Mouse (Mus musculus): ENCODE results near the gene Bcar3. TPM values are rescaled to one million over a fixed set of nuclear protein-coding genes. Genes with fewer than 3 reads are reported as not detected.

Bcar3 gene
- total RNA-seq, 2 experiments from 2014 or later: 8.0 to 9.0 TPM

- no peak for DNase-seq
- intact Hi-C loops (cut with DNase I): no loop called here
Measured at GRCm38 (mm10) chr3:122492872-122493615, 199.1 kb downstream of the Bcar3 start.

DNA sequence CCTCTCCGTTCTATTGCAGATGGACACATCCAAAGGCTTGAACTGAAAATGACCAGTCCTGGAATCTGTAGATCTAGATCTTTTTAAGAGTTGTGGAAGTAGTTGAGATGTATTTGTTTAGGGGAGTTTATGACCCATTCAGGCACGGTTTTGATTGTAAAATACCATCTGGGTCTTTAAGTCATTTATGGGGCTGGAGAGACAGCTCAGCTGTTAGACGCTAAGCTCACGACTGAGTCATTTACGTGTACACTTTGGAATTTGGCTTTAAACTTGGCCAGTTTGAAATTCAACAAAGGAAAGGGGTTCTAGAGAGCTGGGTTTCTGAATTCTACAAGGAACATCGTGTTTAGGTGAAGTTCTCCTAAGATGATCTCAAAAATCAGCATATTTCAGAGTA lies 200.8 kb downstream of the Bcar3 start:
- DNase-seq: no peak
- intact Hi-C loops (cut with DNase I): no loop called here

GRCm38 (mm10) chr3:122497871-122498270 lies 203.9 kb downstream of the Bcar3 start:
- intact Hi-C loops (cut with DNase I): no loop called here

DNA sequence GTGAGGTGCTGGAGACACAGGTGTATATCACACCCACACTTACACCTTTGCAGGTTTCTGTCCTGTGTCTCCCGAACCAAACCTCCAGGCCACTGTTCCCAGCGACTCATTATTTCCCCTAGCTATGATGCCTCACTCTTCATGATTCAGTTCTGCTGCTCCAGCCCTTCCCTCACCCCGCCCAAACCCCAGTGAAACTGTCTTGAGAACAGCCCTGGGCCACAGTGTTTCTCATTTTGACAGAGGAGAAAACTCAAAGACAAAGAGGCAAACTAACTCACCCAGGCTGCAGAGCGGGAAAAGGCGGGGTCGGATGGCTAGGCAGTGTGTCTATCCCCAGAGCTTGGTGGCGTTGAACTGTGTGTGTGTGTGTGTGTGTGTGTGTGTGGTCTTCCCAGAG lies 204.6 kb downstream of the Bcar3 start:
- no peak for DNase-seq
- intact Hi-C loops (cut with DNase I): no loop called here

More at GRCm38 (mm10) chr3:122497871-122498270, 203.9 kb downstream of the Bcar3 start:
- DNase-seq: no peak

DNA sequence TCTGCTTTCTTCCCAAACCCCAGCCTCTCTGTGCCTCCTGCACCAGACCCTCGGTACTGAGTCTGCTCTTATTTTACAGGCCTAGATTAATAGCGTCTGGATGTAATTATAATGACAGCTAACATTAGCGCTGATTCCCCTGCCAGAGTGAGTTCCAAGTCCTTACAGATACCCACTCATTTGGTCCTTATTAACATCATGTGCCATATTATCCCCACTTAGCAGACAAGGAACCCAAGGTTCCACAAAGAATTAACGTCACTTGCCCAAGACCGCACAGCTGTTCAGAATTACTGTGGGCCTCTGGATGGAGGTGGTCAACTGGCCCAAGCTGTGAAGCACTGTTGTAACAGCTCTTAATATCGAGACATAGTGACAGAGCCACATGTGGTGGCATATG lies 205.7 kb downstream of the Bcar3 start:
- no peak for DNase-seq
- intact Hi-C loops (cut with DNase I): no loop called here

GRCm38 (mm10) chr3:122500929-122501328 lies 207.0 kb downstream of the Bcar3 start:
- intact Hi-C loops (cut with DNase I): no loop called here
- no peak for DNase-seq

DNA sequence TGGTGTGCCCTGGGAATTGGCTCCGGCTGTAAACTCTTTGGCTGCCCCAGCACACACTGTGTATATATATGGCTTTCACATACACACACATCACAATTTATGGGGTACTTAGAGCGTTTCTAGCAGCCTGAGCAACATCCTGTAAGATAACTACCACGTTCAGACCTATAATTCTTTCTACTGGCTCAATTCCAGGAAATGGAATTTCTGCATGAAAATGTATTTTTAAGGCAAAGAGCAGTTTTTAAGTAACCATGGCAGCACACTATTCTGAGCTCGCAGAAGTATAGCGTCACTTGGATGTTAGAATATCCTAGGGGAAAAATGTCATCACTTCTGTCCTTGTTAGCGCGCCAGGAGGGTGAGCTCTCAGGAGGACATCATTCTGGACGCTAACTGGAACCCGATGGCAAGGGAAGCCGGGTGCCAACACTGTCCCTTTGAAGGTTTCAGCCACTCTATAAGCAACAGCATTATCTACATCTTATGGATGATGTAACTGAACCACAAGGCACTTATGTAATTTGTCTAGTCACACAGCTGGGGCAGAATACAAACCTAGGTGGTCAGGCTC lies 212.5 kb downstream of the Bcar3 start:
- intact Hi-C loops (cut with DNase I): loop anchor here (5.0 kb wide), 1 partner anchor 111 kb away; the partner anchor contains the start of gene Fnbp1l

GRCm38 (mm10) chr3:122507826-122508225 lies 213.9 kb downstream of the Bcar3 start:
- intact Hi-C loops (cut with DNase I): loop anchor here (5.0 kb wide), 1 partner anchor 109 kb away; the partner anchor contains the start of gene Fnbp1l
- no peak for DNase-seq

More for the DNA sequence above, 212.5 kb downstream of the Bcar3 start:
- no peak for DNase-seq

GRCm38 (mm10) chr3:122509084-122509483 lies 215.1 kb downstream of the Bcar3 start:
- peak; percentile 78 to 84 for DNase-seq
- intact Hi-C loops (cut with DNase I): loop anchor here (1.0 to 5.0 kb wide), 2 partner anchors 108 to 129 kb away; partner anchors contain the start of gene Fnbp1l

DNA sequence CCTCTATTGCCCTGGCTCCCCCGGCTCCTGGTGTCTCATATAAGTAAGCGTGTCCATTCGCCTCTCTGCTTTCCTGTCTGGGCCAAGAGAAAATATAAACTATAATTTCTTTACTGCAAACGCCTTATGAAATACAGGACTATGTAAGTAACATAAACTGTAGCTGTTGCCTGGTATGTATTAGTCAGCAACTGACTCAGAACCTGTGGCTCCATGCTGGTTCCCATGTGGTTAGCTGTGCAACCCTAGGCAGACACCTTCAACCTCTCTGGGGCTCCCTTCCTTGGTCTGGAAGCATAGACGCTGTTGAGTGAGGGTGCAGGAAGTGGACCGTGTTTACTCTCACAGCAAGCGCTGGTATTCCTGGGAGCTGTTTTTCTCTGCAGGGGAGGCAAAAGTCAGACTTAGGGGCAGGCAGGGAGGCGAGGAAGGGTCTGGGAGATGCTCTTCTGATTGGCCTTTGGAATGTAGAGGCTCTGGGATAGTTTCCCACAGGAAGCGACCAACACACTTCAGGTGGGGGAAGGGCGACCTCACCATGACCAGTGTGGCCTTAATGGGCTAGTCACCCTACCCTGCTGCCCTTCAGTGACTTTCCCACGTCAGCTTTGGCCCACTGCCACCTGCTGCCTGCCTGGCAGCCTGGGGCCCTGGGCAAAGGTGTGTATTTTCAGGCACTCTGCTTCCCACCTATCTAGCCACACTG lies 215.8 kb downstream of the Bcar3 start:
- DNase-seq: peak; percentile 48 to 64
- intact Hi-C loops (cut with DNase I): loop anchor here (1.0 to 5.0 kb wide), 2 partner anchors 108 to 129 kb away; partner anchors contain the start of gene Fnbp1l

GRCm38 (mm10) chr3:122510240-122510750 lies 216.4 kb downstream of the Bcar3 start:
- no peak for DNase-seq
- intact Hi-C loops (cut with DNase I): no loop called here

- DNase-seq: no peak
- intact Hi-C loops (cut with DNase I): no loop called here
Measured at GRCm38 (mm10) chr3:122510932-122511331, 217.0 kb downstream of the Bcar3 start.

GRCm38 (mm10) chr3:122511721-122512619 lies 218.0 kb downstream of the Bcar3 start:
- no peak for DNase-seq
- intact Hi-C loops (cut with DNase I): no loop called here

- intact Hi-C loops (cut with DNase I): no loop called here
- DNase-seq: no peak
Measured at GRCm38 (mm10) chr3:122512725-122513375, 218.9 kb downstream of the Bcar3 start.

DNA sequence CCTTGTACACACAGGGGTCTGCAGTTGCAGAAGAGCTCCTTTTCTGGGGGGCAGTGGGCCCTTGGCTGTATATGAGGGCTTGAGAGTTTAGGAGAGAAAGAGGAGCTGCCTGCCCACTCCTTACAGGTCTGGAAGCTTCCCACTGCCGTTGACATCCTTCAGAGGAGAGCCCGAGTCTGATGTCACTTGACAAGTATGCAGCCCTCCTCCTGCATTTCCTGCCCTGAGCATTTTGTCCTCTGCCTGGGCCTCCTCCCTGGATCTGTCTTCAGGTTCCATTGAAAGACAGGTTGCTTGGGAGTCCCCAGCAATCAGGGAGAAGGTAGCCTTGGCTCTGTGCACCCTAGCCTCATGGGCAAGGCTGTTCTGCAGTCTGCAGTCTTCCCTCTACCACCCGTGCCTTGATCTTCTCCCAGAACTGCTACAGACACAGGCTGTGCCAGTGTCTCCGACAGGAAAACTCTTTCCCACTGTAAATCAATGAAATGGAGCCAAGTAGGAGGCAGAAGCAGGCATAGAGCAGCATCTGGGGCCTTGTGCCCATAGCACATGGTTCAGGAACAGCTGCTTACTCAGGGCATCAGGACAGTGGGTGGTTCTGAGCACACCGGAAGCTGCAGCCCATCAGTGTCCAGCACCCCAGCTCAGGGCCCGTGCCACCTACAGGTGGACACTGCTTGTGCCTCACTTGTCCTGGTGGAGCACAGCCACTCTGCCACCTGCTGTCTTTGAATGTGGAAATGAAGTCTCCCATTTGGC lies 221.8 kb downstream of the Bcar3 start:
- no peak for DNase-seq
- intact Hi-C loops (cut with DNase I): no loop called here

DNA sequence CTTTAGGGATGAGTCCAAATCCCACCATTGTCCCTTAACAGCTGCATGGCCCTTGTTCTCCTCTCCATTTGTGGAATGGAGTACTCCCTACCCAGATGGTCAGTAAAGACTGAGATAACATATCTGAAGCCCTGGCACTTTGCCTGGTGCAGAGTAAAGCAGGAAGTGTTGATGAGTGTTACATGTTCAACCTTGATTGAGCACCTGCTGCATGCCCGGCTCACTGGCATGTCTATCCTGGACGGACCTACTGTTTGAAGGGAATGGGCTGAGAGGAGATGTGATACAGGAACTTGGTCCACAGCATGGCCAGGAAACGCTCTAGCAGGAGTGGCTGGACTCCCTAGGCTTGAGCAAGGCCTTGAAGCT lies 222.4 kb downstream of the Bcar3 start:
- no peak for DNase-seq
- intact Hi-C loops (cut with DNase I): no loop called here

GRCm38 (mm10) chr3:122517726-122518125 lies 223.8 kb downstream of the Bcar3 start:
- intact Hi-C loops (cut with DNase I): no loop called here
- DNase-seq: no peak

DNA sequence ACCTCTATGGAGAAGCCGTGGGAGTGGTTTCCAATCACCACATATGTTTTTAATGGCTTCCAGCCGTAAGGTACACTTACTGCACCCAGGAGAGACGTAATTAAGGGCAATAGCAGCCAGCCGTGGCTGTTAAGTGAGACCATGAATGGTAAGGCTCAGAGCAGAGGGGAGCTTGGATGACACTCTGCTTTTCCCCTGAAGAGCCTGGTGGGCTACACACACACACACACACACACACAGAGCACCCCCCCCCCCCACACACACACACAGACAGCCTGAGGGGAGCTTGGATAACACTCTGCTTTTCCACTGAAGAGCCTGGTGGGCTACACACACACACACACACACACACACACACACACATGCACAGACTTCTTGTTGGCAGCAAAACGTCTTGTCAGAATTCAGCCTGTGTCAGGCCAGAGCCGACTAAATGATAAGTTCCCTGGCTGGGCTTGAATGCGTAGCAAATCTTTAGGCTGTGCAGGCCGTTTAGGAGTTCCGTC lies 224.3 kb downstream of the Bcar3 start:
- no peak for DNase-seq
- intact Hi-C loops (cut with DNase I): no loop called here

DNA sequence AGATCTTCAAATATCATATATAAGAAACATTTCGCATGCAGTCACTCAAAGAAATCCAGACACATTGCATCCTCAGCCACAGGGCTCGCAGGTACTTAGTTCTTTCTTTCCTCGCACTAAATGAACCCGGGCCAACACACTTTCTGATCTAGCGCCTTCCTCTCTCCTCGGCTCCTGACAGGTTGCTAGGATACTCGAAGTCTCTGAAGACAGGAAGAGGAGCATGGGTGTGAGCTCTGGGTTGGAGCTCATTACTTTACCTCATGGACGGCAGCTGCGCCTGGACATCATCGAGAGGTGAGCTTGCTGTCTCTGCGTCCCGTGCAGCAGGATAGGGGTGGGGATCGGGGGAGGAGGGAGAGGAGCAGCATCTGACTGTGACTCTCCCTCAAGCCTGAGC lies 225.1 kb downstream of the Bcar3 start:
- intact Hi-C loops (cut with DNase I): no loop called here
- no peak for DNase-seq

Measured in heart, postnatal 14 days (tissue).